Mouse (Mus musculus) midbrain, embryonic 12.5 days (tissue): Measurements from ENCODE around the gene St7l. TPM values are rescaled to one million over a fixed set of nuclear protein-coding genes. Genes with fewer than 3 reads are reported as not detected.
A peak's percentile ranks its signal among the peaks of the same experiment; 100 is the strongest.

Experiments
- ATAC-seq: fragments of 200-750 bp; cut with Nextera tagmentation; 2 replicates; pipeline ENCODE4 v1.8.0; 2017; ENCODE audit warnings: low read depth, moderate TSS enrichment, moderate library complexity; ENCODE audit not compliant: low FRiP score
- H3K27ac ChIP-seq: fragments of 300-500 bp; sonication (generic); replicated peaks from 2 replicates; pipeline ENCODE4 v1.5.1; 2016; ENCODE audit warnings: mild to moderate bottlenecking
- H3K27me3 ChIP-seq: fragments of 300-500 bp; sonication (generic); 2 replicates; pipeline ENCODE4 v1.6.1; 2016; ENCODE audit warnings: mild to moderate bottlenecking
- H3K36me3 ChIP-seq: fragments of 300-500 bp; sonication (generic); 2 replicates; pipeline ENCODE4 v1.6.1; 2016
- H3K4me1 ChIP-seq: fragments of 300-500 bp; sonication (generic); 2 replicates; pipeline ENCODE4 v1.6.1; 2016
- H3K4me2 ChIP-seq: fragments of 300-500 bp; sonication (generic); replicated peaks from 2 replicates; pipeline ENCODE4 v1.6.1; 2016; ENCODE audit warnings: mild to moderate bottlenecking, moderate library complexity
- H3K4me3 ChIP-seq: fragments of 300-500 bp; sonication (generic); 2 replicates; pipeline ENCODE4 v1.5.1; 2016; ENCODE audit warnings: mild to moderate bottlenecking
- H3K9ac ChIP-seq: fragments of 300-500 bp; sonication (generic); replicated peaks from 2 replicates; pipeline ENCODE4 v1.6.1; 2016; ENCODE audit warnings: mild to moderate bottlenecking, moderate library complexity
- H3K9me3 ChIP-seq: fragments of 300-500 bp; sonication (generic); 2 replicates; pipeline ENCODE4 v1.6.1; 2016; ENCODE audit warnings: mild to moderate bottlenecking
- WGBS: fragments of 180-500 bp; shearing (Covaris S2); methylation state at CpG from one replicate; pipeline ENCODE4 v1.1.7; 2016; 5-methylcytosine and 5-hydroxymethylcytosine counted together
- polyA plus RNA-seq: library from polyadenylated mRNA; unstranded; fragments of >200 nt; fragmentation: Nextera tagmentation; extraction: Ambion mirVana; gene quantifications from 2 replicates; pipeline ENCODE4 v1.2.1, GENCODE M21; 2016

The St7l gene
- polyA plus RNA-seq, 1 experiment from 2014 or later: 44.5 TPM

DNA sequence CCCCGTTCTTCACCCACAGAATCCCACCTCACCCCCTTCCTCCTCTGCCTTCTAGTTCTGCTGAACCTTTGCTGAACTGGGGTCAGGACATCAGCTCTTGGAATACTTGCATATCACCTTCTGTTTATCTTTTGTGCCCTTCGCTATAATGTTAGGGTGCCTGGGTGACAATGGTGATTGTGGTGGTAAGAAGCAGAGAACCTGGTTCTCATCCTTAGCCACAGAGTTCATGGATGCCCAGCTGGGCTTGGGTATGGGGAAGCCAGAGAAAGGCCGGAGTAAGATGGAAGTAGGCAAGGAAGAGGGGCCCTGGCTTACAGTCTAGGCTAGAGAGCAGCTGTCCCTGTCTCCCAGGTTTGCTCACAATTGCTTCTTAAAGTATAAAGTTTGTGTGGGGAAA is 90.3 kb downstream of the St7l start:
- Histone ChIP-seq H3K27ac (no peak overlapping the region), H3K27me3 (peaks cover 16% of the 10 kb centered on the region), H3K36me3 (peaks cover 38% of the 10 kb centered on the region), H3K9me3 (no peaks in the 10 kb centered on the region), H3K4me3 (no peak overlapping the region), H3K4me1 (no peaks in the 10 kb centered on the region), H3K4me2 (no peak overlapping the region), H3K9ac (no peak overlapping the region)
- WGBS: 95% methylated on average over 3 of the region's 3 CpGs
- no peak for ATAC-seq

DNA sequence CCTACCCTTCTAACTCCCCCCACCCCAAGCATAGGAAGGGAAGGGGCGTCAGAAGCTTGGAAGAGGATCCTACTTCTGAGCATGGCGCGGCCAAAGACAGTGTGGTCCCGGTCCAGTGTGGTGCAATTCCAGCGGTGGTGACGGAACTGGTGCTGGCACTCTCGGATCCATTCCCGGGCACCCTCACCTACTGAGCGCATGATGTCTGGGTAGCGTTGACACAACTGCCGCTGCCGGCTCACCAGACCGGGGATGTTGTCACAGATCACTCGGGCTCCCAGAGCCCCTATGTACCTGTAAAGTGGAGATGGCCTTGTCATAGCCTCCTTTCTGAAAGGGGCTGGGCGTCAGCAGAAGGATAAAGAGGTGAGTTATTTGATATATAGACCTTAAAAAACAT is 90.7 kb downstream of the St7l start:
- Histone ChIP-seq H3K4me3 (no peak overlapping the region), H3K36me3 (peaks cover 38% of the 10 kb centered on the region), H3K27ac (no peak overlapping the region), H3K4me2 (no peak overlapping the region), H3K4me1 (no peaks in the 10 kb centered on the region), H3K27me3 (peaks cover 21% of the 10 kb centered on the region), H3K9me3 (no peaks in the 10 kb centered on the region), H3K9ac (no peak overlapping the region)
- no peak for ATAC-seq
- WGBS: 97% methylated on average over 15 of the region's 15 CpGs

DNA sequence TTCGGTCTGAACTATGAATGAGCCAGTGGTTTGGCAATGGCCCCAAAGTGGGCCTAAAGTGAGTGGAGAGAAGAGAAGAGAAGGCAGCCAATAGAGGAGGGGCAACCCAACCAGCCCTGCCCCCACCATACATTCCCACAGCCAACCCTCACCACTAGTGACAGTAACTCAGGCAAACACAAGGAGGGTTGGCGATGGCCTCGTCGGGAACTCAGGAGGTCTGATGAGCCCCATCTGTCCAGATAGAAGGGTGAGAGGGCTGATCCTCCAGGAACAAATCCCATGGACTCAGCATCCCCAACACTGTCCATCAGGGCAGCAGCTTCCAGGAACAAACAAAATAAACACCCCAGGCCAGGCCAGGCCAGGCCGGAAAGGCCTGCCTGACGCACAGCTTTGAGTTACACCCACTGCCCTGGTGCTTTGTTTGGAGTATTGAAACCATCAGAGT is 92.4 kb downstream of the St7l start:
- no peak overlapping the region for H3K9ac ChIP-seq
- 82% methylated on average over 6 of the region's 6 CpGs for WGBS
- peaks cover 37% of the 10 kb centered on the region for H3K27me3 ChIP-seq
- no peak for ATAC-seq
- H3K4me2 ChIP-seq: no peak overlapping the region
- H3K9me3 ChIP-seq: no peaks in the 10 kb centered on the region
- no peak overlapping the region for H3K4me3 ChIP-seq
- H3K4me1 ChIP-seq: peaks cover under 1% of the 10 kb centered on the region; the same call in 1 of the 2 replicates
- H3K36me3 ChIP-seq: peaks cover 27% of the 10 kb centered on the region
- no peak overlapping the region for H3K27ac ChIP-seq

DNA sequence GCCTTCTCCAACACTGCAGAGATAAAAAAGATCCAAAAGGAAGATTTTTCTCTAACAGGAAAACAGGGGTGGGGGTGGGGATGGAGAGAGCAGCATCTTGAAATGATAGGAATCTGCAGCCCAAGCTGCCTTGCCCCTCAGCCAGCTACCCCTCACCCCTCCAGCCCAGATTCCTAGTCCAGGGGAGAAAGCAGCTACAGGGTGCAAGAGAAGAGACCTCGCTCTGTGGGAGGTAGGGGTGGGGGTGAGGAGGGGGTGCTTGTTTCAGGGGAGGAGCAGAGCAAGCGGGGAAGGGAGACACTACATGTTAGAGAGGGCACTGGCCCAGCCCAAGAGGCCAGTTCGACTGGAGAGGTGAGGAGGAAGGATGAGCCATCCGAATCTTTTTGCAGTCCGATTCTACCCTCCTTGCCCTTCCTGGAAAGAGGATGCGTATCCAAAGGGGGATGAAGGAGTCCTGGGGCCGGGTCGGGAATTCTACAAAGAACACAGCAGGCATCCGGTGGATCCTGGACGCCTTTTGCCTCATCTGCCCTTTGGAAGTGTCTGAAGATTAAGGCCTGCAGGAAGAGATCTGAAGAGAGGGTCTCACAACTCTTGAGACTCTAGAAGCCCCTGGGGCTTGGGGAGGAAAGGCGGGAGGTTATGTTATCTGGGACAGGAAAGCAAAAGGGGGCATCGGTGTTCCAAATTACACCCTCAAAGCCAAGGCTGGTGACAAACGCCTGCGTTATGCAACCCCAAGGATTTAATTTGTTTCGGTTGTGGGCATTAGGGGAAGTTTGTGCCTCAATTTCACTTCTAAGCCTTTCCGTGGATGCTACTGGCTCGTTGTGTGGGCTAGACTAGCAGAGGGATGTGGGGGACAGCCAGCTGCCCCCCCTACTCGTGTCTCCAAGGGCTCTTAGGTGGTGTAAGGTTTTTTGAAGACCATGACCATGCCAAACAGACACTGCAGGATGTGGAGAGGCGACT is 96.5 kb downstream of the St7l start:
- peaks cover 78% of the 10 kb centered on the region for H3K27me3 ChIP-seq
- no peak overlapping the region for H3K9ac ChIP-seq
- peak overlapping the region; percentile 77; the same call in 1 of the 2 replicates for H3K4me2 ChIP-seq
- 5% methylated on average over 19 of the region's 19 CpGs for WGBS
- peaks cover 22% of the 10 kb centered on the region for H3K4me1 ChIP-seq
- peak overlapping the region; percentile 56 for H3K4me3 ChIP-seq
- 0 out of 2 replicates have a peak, but pooled peaks cover 6% of the 10 kb centered on the region for H3K36me3 ChIP-seq
- no peak for ATAC-seq
- H3K27ac ChIP-seq: no peak overlapping the region
- H3K9me3 ChIP-seq: no peaks in the 10 kb centered on the region

DNA sequence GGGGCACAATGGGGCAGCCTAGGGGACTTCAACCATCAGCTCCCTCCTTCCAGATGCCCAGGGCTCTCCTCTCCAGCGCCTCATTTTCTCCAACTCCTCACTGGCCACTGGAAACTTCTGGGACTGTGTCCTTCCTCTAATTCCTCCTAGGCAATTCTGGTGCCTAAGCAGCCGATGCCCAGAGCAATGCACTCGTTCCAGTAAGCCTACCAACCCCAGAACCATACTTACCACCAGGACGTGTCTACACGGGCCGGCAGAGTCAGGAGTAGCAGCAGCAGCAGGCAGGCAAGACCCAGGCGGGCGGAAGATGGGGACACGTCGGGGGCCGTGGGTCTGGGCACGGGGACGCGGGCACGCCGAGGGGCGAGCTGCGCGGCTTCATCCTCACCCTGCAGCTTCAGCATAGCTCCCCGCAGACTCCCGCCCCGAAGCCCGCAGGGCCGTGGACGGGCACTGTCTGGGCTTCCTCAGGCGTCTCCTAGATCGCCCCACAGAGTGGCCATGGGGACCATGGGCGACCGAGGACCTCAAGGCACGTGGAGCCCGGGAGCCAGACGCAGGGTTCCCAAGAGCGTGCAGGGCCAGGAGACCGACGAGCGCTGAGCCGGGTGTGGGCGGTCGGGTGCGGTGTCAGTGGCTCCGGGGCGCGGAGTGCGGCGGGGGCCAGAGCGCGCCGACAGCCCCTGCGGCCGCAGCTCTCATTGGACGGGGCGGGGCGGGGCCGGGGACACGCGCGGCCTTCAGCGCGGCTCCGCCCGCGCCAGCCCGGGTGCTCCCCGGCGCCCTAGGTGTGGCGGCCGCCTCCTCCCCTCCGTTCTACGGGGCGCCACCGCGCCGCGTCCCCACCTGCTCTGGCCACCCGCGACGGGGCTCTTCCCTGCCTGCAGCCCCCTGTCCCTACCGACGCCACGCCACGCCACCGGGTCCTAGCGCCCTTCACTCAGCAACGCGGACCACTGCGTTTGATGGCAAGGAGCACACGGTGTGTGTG is 97.6 kb downstream of the St7l start, which contains the start of gene Wnt2b:
Gene Wnt2b (minus strand): TSS at position 856 of the 994 bp plus-strand sequence.
- WGBS: 2% methylated on average over 76 of the region's 87 CpGs
- Histone ChIP-seq H3K9ac (peak within 1 kb of the TSS; percentile 46), H3K4me3 (peak within 1 kb of the TSS; percentile 56), H3K36me3 (no peaks in the 10 kb centered on the region), H3K4me1 (peaks cover 22% of the 10 kb centered on the region), H3K4me2 (peak within 1 kb of the TSS; percentile 77), H3K27me3 (peaks cover 89% of the 10 kb centered on the region), H3K27ac (no peak within 1 kb of the TSS), H3K9me3 (no peaks in the 10 kb centered on the region)
- peak; percentile 53 for ATAC-seq

DNA sequence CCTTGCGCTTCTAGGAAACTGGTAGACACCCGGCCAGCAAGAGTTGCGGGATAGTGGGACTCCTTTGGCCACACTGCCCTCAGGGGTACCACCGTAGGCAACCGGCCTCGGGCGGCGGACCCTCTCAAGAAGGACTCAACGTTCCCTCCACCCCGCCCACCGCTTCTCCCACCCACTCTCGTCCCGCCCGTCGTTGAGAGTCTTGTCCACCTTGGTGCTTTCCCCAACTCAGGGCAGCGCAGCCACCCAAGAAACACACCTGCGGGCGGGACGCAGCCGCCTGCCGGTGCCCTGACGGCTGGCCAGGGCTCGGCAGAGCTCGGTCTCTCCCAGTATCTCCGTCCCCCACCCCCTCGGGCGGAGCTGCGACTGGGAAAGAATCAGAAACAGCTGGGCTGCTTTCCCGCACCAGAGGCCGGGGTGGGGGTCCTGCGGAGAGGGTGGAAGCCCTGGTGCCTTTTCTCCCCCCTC is 98.4 kb downstream of the St7l start:
- H3K4me2 ChIP-seq: peak overlapping the region; percentile 77
- H3K9me3 ChIP-seq: no peaks in the 10 kb centered on the region
- WGBS: under 1% methylated on average over 31 of the region's 31 CpGs
- ATAC-seq: 0 out of 2 replicates have a peak, but pooled peaks have one; percentile 13
- H3K9ac ChIP-seq: 0 out of 2 replicates have a peak overlapping the region, but pooled peaks have one; percentile 46
- H3K4me1 ChIP-seq: peaks cover 26% of the 10 kb centered on the region
- H3K27ac ChIP-seq: no peak overlapping the region
- no peaks in the 10 kb centered on the region for H3K36me3 ChIP-seq
- peaks cover 96% of the 10 kb centered on the region for H3K27me3 ChIP-seq
- peak overlapping the region; percentile 56 for H3K4me3 ChIP-seq

DNA sequence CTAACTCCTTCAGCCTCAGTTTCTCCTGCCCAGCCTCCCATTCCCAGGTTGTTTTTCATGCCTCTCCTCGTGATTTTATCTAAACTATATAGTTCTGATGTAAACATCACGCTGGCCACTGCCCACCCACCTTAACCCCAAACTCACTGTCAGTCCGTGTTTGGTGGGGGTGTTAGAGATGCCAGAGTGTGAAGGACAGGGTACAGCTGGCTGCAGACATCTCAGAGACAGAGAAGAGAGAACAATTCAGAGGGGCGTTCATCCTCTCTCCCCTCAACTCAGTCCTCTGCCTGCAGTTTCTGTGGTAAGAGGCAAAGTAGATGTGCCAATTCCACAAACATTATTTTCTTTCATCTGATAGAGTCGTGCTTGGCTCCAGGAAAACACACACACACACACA is 99.1 kb downstream of the St7l start:
- Histone ChIP-seq H3K9me3 (no peaks in the 10 kb centered on the region), H3K4me3 (no peak overlapping the region), H3K4me2 (no peak overlapping the region), H3K4me1 (peaks cover 31% of the 10 kb centered on the region), H3K27ac (no peak overlapping the region), H3K27me3 (peaks cover 92% of the 10 kb centered on the region), H3K36me3 (no peaks in the 10 kb centered on the region), H3K9ac (no peak overlapping the region)
- 6% methylated on average over 5 of the region's 5 CpGs for WGBS
- no peak for ATAC-seq

DNA sequence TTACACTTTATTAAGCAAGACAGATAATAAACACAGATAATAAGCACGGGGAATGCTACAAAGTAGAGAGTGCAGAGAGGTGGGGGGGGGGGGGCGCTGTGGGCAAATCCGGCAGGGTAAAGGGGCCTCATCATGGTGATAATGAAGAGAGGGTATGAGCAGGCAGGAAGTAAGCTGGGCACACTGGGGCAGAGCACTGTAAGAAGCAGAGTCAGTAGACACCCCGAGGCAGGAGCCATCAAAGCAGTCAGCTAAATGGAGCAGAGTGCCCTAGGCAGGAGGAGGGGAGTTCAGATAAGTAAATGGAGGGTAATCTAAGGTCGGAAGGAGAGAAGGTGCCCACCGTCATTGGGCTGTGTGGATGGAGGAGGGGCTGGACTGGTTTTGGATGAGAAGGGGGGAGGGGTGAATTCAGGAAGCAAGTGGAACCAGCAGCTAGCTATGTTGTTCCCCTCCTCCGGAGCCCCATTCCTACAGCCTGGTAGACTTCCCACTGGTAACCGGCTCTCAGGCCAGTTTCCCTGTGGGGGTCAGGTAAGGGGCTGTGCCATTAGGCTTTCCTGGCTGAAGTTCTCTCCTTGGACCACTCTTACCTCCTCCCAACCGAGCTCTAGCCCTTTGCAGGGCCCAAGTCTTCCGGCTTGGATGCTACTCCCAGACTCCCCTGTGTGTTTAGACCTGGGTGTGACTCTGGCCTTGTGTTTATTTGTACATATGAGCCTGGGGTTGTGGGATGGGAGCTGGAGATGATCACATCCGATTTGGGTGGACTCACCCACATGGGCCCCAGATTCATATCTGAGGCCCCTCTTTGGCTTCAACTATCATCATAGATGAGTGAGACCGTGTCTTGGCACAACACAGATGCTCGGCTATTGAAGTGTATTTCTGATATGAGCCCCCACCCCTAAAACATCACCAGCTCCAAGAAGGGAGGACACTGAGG is 99.8 kb downstream of the St7l start:
- peaks cover 37% of the 10 kb centered on the region for H3K4me1 ChIP-seq
- ATAC-seq: 0 out of 2 replicates have a peak, but pooled peaks have one; percentile 13
- H3K27me3 ChIP-seq: peaks cover 86% of the 10 kb centered on the region
- H3K9me3 ChIP-seq: no peaks in the 10 kb centered on the region
- no peaks in the 10 kb centered on the region for H3K36me3 ChIP-seq
- WGBS: 30% methylated on average over 13 of the region's 13 CpGs
- no peak overlapping the region for H3K4me2 ChIP-seq
- no peak overlapping the region for H3K9ac ChIP-seq
- H3K4me3 ChIP-seq: no peak overlapping the region
- no peak overlapping the region for H3K27ac ChIP-seq

DNA sequence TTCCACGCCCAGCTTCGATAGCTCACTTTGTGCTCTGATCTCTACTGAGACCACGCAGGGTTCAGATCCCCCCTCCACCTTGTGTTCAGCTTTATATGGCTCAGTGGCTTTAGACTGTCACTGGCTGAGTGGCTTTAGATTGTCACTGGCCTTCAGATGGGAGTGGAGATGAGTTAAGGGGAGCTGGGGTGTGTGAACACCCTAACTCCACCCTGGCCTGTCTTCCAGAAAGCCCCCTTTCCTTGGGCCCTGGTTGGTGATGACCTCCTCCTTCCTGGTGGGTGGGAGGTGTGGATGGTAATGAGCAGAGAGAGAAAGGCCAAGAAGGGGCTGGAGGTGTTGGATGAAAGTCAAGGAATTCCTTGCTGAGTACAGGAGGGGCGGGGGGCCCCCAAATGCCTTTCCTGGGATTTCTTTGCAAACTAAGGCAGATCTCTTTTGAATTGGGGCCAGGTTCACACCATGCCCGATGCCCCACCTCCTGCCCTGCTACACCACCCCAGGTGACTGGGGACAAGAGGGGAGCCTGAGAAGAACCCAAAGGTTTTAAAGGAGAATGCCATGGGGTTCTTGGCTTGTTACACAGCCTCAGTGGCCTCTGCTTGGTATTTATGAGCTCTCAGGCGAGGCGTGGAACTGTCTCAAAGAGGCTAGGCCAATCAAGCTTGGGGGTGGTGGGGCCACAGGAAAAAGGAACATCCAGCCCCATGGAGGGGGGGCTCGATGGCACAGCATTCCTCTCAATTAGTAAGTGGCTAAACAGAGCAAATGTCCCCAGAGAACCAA is 101.5 kb downstream of the St7l start:
- H3K4me1 ChIP-seq: peaks cover 37% of the 10 kb centered on the region
- H3K4me2 ChIP-seq: no peak overlapping the region
- no peak overlapping the region for H3K9ac ChIP-seq
- H3K9me3 ChIP-seq: no peaks in the 10 kb centered on the region
- peaks cover 74% of the 10 kb centered on the region for H3K27me3 ChIP-seq
- no peaks in the 10 kb centered on the region for H3K36me3 ChIP-seq
- no peak overlapping the region for H3K27ac ChIP-seq
- H3K4me3 ChIP-seq: no peak overlapping the region
- 77% methylated on average over 8 of the region's 8 CpGs for WGBS
- ATAC-seq: no peak

DNA sequence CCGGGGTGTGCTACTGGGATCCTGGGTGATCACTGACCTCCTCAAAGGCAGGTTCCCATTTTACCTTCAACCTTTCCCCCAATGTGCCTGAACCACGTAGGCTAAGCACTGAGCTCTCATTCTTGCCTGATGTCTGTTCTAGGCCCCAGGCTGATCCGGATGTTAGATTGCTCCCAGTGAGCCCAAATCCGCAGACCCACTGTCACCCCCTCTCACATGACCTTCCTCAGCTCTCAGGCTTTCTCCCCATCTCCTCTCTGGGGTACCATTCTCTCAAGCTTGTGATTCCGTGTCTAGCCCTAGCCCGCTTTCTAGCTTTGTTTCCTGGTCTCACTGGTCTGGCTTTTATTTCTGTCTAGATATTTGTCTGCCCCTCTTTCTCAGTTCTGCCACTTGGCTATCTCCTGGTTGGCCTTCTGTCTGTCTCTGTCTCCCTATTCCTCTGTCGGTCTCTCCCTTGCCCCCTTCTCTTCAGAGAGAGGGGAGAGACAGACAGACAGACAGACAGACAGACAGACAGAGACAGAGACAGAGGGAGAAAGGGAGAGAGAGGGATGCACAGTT is 102.3 kb downstream of the St7l start:
- 87% methylated on average over 7 of the region's 7 CpGs for WGBS
- Histone ChIP-seq H3K4me3 (no peak overlapping the region), H3K4me1 (peaks cover 37% of the 10 kb centered on the region), H3K36me3 (no peaks in the 10 kb centered on the region), H3K27me3 (peaks cover 66% of the 10 kb centered on the region), H3K4me2 (no peak overlapping the region), H3K9ac (no peak overlapping the region), H3K27ac (no peak overlapping the region), H3K9me3 (no peaks in the 10 kb centered on the region)
- ATAC-seq: no peak
